Mouse (Mus musculus): ENCODE measurements at regions not wholly inside any gene's neighbourhood (a gene's known extent, or its start where the extent isn't known, plus 50 kb on each side); places are given as distances from the start of the nearest gene placed in this dataset.

- Histone ChIP-seq H3K9ac (replicated peaks; ENCODE audit: low read length) (no peak overlapping the region), H3K27ac (no peak overlapping the region), H3K4me1 (ENCODE audit: insufficient read depth, low read length) (no peaks in the 10 kb centered on the region), H3K27me3 (ENCODE audit: insufficient read depth, low read length) (no peaks in the 10 kb centered on the region), H3K4me2 (ENCODE audit: low read depth, low read length) (no peak overlapping the region), H3K4me3 (ENCODE audit: low read length) (no peak overlapping the region), H3K9me3 (ENCODE audit: low read length) (no peaks in the 10 kb centered on the region), H3K36me3 (ENCODE audit: insufficient read depth, low read length) (no peaks in the 10 kb centered on the region)
- ATAC-seq (no peak), DNase-seq (ENCODE audit: low spot score) (no peak)
- no peak for TF ChIP-seq CTCF (IDR thresholded peaks at IDR 0.05; ENCODE audit: low read depth)
- WGBS: 89% methylated on average over 3 of the region's 3 CpGs
Measured at GRCm38 (mm10) chr9:113191163-113191562, 516.9 kb downstream of the Pdcd6ip start.

DNA sequence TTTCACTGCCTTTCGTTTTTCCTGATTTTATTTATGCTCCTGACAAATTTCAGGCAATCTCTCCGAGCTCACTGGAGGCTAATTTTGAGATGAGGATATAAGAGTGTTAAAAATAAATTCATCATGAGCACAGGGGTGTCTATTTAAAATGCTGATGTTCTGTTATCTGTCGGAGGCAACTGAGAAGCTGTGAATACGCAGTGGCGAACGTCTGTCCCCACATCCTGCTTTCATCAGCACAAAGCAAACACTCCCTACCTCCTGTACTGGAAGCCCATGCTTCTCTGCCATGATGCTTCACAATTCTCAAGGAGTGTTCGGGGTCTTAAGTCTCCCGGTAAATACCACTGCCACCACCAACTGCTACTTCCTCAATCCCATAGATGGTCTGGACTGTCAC lies 526.9 kb downstream of the Pdcd6ip start:
- H3K4me1 ChIP-seq (ENCODE audit: insufficient read depth, low read length): no peaks in the 10 kb centered on the region
- H3K9me3 ChIP-seq (ENCODE audit: low read length): no peaks in the 10 kb centered on the region
- no peaks in the 10 kb centered on the region for H3K36me3 ChIP-seq (ENCODE audit: insufficient read depth, low read length)
- 77% methylated on average over 8 of the region's 8 CpGs for WGBS
- no peaks in the 10 kb centered on the region for H3K27me3 ChIP-seq (ENCODE audit: insufficient read depth, low read length)
- TF ChIP-seq CTCF (IDR thresholded peaks at IDR 0.05; ENCODE audit: low read depth): no peak
- ATAC-seq: no peak
- H3K9ac ChIP-seq (replicated peaks; ENCODE audit: low read length): no peak overlapping the region
- DNase-seq (ENCODE audit: low spot score): no peak
- H3K4me2 ChIP-seq (ENCODE audit: low read depth, low read length): no peak overlapping the region
- H3K4me3 ChIP-seq (ENCODE audit: low read length): no peak overlapping the region
- H3K27ac ChIP-seq: no peak overlapping the region

DNA sequence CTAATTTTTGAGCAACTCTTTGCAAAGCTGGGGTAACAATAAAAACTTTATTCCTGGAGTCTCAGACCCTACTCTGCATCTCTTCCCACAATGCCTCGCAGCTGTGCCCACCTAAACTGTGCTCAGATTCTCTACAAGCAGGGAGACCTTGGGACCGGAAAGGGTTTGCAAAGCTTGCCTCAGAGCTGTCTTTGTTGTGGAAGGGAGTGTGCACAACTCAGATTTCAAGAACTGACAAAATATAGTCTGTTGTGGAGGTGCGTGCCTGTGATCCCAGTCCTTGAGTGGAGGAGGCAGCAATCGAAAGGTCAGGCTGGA lies 530.2 kb downstream of the Pdcd6ip start:
- Histone ChIP-seq H3K4me3 (ENCODE audit: low read length) (no peak overlapping the region), H3K27ac (0 out of 2 replicates have a peak overlapping the region, but pooled peaks have one; percentile 32), H3K9ac (replicated peaks; ENCODE audit: low read length) (no peak overlapping the region), H3K4me2 (ENCODE audit: low read depth, low read length) (no peak overlapping the region), H3K9me3 (ENCODE audit: low read length) (no peaks in the 10 kb centered on the region), H3K36me3 (ENCODE audit: insufficient read depth, low read length) (no peaks in the 10 kb centered on the region), H3K4me1 (ENCODE audit: insufficient read depth, low read length) (no peaks in the 10 kb centered on the region), H3K27me3 (ENCODE audit: insufficient read depth, low read length) (no peaks in the 10 kb centered on the region)
- DNase-seq (ENCODE audit: low spot score): no peak
- 83% methylated on average over 4 of the region's 4 CpGs for WGBS
- no peak for ATAC-seq
- TF ChIP-seq CTCF (IDR thresholded peaks at IDR 0.05; ENCODE audit: low read depth): no peak

GRCm38 (mm10) chr9:113177181-113177917 lies 530.7 kb downstream of the Pdcd6ip start:
- Histone ChIP-seq H3K9ac (replicated peaks; ENCODE audit: low read length) (no peak overlapping the region), H3K4me2 (ENCODE audit: low read depth, low read length) (no peak overlapping the region), H3K27ac (0 out of 2 replicates have a peak overlapping the region, but pooled peaks have one; percentile 32), H3K4me1 (ENCODE audit: insufficient read depth, low read length) (no peaks in the 10 kb centered on the region), H3K9me3 (ENCODE audit: low read length) (no peaks in the 10 kb centered on the region), H3K36me3 (ENCODE audit: insufficient read depth, low read length) (no peaks in the 10 kb centered on the region), H3K4me3 (ENCODE audit: low read length) (no peak overlapping the region), H3K27me3 (ENCODE audit: insufficient read depth, low read length) (no peaks in the 10 kb centered on the region)
- DNase-seq (ENCODE audit: low spot score): peak; percentile 77
- no peak for TF ChIP-seq CTCF (IDR thresholded peaks at IDR 0.05; ENCODE audit: low read depth)
- ATAC-seq: peak; percentile 78; the same call in 1 of the 2 replicates
- WGBS: 44% methylated on average over 15 of the region's 15 CpGs

GRCm38 (mm10) chr9:113171767-113172405 lies 536.2 kb downstream of the Pdcd6ip start:
- H3K4me3 ChIP-seq (ENCODE audit: low read length): no peak overlapping the region
- no peaks in the 10 kb centered on the region for H3K4me1 ChIP-seq (ENCODE audit: insufficient read depth, low read length)
- no peak overlapping the region for H3K9ac ChIP-seq (replicated peaks; ENCODE audit: low read length)
- DNase-seq (ENCODE audit: low spot score) (no peak), ATAC-seq (no peak; the same call in 1 of the 2 replicates)
- 50% methylated on average over 5 of the region's 5 CpGs for WGBS
- H3K27ac ChIP-seq: no peak overlapping the region; the same call in 1 of the 2 replicates
- H3K4me2 ChIP-seq (ENCODE audit: low read depth, low read length): no peak overlapping the region
- H3K36me3 ChIP-seq (ENCODE audit: insufficient read depth, low read length): no peaks in the 10 kb centered on the region
- no peaks in the 10 kb centered on the region for H3K9me3 ChIP-seq (ENCODE audit: low read length)
- no peaks in the 10 kb centered on the region for H3K27me3 ChIP-seq (ENCODE audit: insufficient read depth, low read length)
- TF ChIP-seq CTCF (IDR thresholded peaks at IDR 0.05; ENCODE audit: low read depth): no peak

DNA sequence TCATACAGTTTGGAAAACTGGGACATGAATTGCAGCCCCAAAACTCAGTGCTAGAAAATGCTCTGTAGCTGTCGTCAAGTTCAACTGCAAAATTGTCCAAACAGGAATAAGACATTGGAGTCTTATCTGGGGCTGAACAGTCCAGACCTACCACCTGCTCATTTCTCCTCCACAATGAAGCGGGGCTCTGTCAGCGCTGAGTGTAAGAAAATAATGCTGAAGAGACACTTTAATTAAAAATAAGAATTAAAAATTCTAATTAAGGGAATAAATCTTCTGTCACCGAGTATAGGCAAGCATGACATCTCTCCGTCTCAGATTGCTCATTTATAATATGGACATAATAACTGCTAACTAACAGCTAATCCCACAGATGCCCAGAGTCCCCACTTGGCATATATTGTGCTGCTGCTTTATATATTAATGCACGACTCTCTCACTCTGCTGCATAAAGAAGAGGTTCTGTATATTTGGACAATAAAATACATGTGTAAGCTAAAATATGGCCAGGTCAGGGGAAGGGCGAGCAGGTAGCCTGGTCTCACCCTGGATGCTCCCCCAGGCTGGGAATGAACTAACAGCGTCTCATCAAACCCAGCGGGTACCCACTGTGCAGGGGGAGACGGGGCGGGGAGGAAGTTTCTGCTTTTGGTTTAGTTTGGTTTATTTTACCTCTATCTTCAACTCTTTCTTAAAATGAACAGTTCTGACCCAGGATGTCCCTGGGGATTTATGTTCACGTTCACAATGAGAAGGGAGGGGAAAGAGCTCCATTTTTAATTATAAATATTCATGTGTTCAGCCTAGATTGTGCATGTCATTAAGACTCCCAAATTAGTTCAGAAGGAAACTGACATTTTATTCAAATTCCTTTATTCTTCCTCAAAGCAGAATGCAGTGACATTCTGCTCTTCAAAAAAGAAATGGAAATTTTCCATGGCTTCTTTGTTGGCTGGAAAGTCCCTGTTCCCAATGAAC lies 544.9 kb downstream of the Pdcd6ip start:
- no peak overlapping the region for H3K27ac ChIP-seq
- no peak overlapping the region for H3K4me3 ChIP-seq (ENCODE audit: low read length)
- no peaks in the 10 kb centered on the region for H3K27me3 ChIP-seq (ENCODE audit: insufficient read depth, low read length)
- no peak for TF ChIP-seq CTCF (IDR thresholded peaks at IDR 0.05; ENCODE audit: low read depth)
- ATAC-seq (no peak), DNase-seq (ENCODE audit: low spot score) (no peak)
- no peak overlapping the region for H3K4me2 ChIP-seq (ENCODE audit: low read depth, low read length)
- H3K36me3 ChIP-seq (ENCODE audit: insufficient read depth, low read length): no peaks in the 10 kb centered on the region
- no peak overlapping the region for H3K9ac ChIP-seq (replicated peaks; ENCODE audit: low read length)
- 62% methylated on average over 12 of the region's 12 CpGs for WGBS
- H3K4me1 ChIP-seq (ENCODE audit: insufficient read depth, low read length): no peaks in the 10 kb centered on the region
- no peaks in the 10 kb centered on the region for H3K9me3 ChIP-seq (ENCODE audit: low read length)
